Mouse (Mus musculus) forebrain, embryonic 12.5 days (tissue): ENCODE results near the gene Msl3l2. TPM values are rescaled to one million over a fixed set of nuclear protein-coding genes. Genes with fewer than 3 reads are reported as not detected.
A peak's percentile ranks its signal among the peaks of the same experiment; 100 is the strongest.

Experiments
- ATAC-seq: fragments of 200-750 bp; cut with Nextera tagmentation; 2 replicates; pipeline ENCODE4 v1.8.0; 2017; ENCODE audit warnings: moderate TSS enrichment; ENCODE audit not compliant: low FRiP score
- H3K27ac ChIP-seq: fragments of 300-500 bp; sonication (generic); 2 replicates; pipeline ENCODE4 v1.5.1; 2016; ENCODE audit warnings: mild to moderate bottlenecking
- H3K27me3 ChIP-seq: fragments of 300-500 bp; sonication (generic); 2 replicates; pipeline ENCODE4 v1.6.1; 2016; ENCODE audit warnings: mild to moderate bottlenecking
- H3K36me3 ChIP-seq: fragments of 300-500 bp; sonication (generic); replicated peaks from 2 replicates; pipeline ENCODE4 v1.6.1; 2016; ENCODE audit warnings: mild to moderate bottlenecking
- H3K4me1 ChIP-seq: fragments of 300-500 bp; sonication (generic); 2 replicates; pipeline ENCODE4 v1.6.1; 2016
- H3K4me2 ChIP-seq: fragments of 300-500 bp; sonication (generic); 2 replicates; pipeline ENCODE4 v1.6.1; 2016; ENCODE audit warnings: mild to moderate bottlenecking, moderate library complexity
- H3K4me3 ChIP-seq: fragments of 300-500 bp; sonication (generic); replicated peaks from 2 replicates; pipeline ENCODE4 v1.5.1; 2016; ENCODE audit warnings: mild to moderate bottlenecking
- H3K9ac ChIP-seq: fragments of 300-500 bp; sonication (generic); 2 replicates; pipeline ENCODE4 v1.6.1; 2016; ENCODE audit warnings: mild to moderate bottlenecking
- H3K9me3 ChIP-seq: fragments of 300-500 bp; sonication (generic); 2 replicates; pipeline ENCODE4 v1.6.1; 2016
- WGBS: fragments of 180-500 bp; shearing (Covaris S2); methylation state at CpG from one replicate; pipeline ENCODE4 v1.1.7; 2016; 5-methylcytosine and 5-hydroxymethylcytosine counted together
- polyA plus RNA-seq: library from polyadenylated mRNA; unstranded; fragments of >200 nt; fragmentation: Nextera tagmentation; extraction: Ambion mirVana; gene quantifications from 2 replicates; pipeline ENCODE4 v1.2.1, GENCODE M21; 2016

Msl3l2 gene
- polyA plus RNA-seq, result 10.3 and 10.4 TPM in 2 replicates

- no peaks in the 10 kb centered on the region for H3K9me3 ChIP-seq
- 28% methylated on average over 18 of the region's 18 CpGs for WGBS
- no peak within 1 kb of the TSS for H3K27ac ChIP-seq
- H3K4me2 ChIP-seq, result peak within 1 kb of the TSS; percentile 30
- H3K27me3 ChIP-seq, result no peaks in the 10 kb centered on the region
- ATAC-seq, result peak; percentile 81
- H3K4me1 ChIP-seq, result no peaks in the 10 kb centered on the region
- H3K4me3 ChIP-seq, result no peak within 1 kb of the TSS
- H3K9ac ChIP-seq, result no peak within 1 kb of the TSS
- H3K36me3 ChIP-seq, result no peaks in the 10 kb centered on the region
Measured at GRCm38 (mm10) chr10:56106333-56106995, at the start of gene Msl3l2. TSS of gene Msl3l2 (plus strand) at chr10:56106917.

GRCm38 (mm10) chr10:56058979-56059422, 47.7 kb upstream of the Msl3l2 start:
- Histone ChIP-seq H3K27ac (peak overlapping the region; percentile 61), H3K27me3 (no peaks in the 10 kb centered on the region), H3K9ac (no peak overlapping the region), H3K36me3 (no peaks in the 10 kb centered on the region), H3K4me1 (peaks cover 5% of the 10 kb centered on the region; the same call in 1 of the 2 replicates), H3K4me3 (no peak overlapping the region), H3K4me2 (no peak overlapping the region), H3K9me3 (no peaks in the 10 kb centered on the region)
- WGBS, result 17% methylated on average over 3 of the region's 3 CpGs
- ATAC-seq, result peak; percentile 79; the same call in 1 of the 2 replicates

- no peak overlapping the region for H3K9ac ChIP-seq
- WGBS, result 84% methylated on average over 2 of the region's 2 CpGs
- no peaks in the 10 kb centered on the region for H3K9me3 ChIP-seq
- peaks cover 5% of the 10 kb centered on the region; the same call in 1 of the 2 replicates for H3K4me1 ChIP-seq
- no peaks in the 10 kb centered on the region for H3K36me3 ChIP-seq
- no peak overlapping the region for H3K27ac ChIP-seq
- no peak overlapping the region for H3K4me2 ChIP-seq
- no peak for ATAC-seq
- H3K4me3 ChIP-seq, result no peak overlapping the region
- no peaks in the 10 kb centered on the region for H3K27me3 ChIP-seq
Measured at GRCm38 (mm10) chr10:56061238-56061830, 45.4 kb upstream of the Msl3l2 start.

- no peaks in the 10 kb centered on the region for H3K9me3 ChIP-seq
- H3K27me3 ChIP-seq, result no peaks in the 10 kb centered on the region
- 88% methylated on average over 2 of the region's 2 CpGs for WGBS
- H3K4me3 ChIP-seq, result no peak overlapping the region
- peaks cover 5% of the 10 kb centered on the region; the same call in 1 of the 2 replicates for H3K4me1 ChIP-seq
- ATAC-seq, result no peak
- H3K27ac ChIP-seq, result no peak overlapping the region
- H3K4me2 ChIP-seq, result no peak overlapping the region
- H3K36me3 ChIP-seq, result no peaks in the 10 kb centered on the region
- no peak overlapping the region for H3K9ac ChIP-seq
Measured at GRCm38 (mm10) chr10:56062746-56063145, 44.0 kb upstream of the Msl3l2 start.

- Histone ChIP-seq H3K9ac (no peak overlapping the region), H3K27ac (no peak overlapping the region), H3K4me1 (no peaks in the 10 kb centered on the region), H3K27me3 (no peaks in the 10 kb centered on the region), H3K4me2 (no peak overlapping the region), H3K36me3 (no peaks in the 10 kb centered on the region), H3K4me3 (no peak overlapping the region), H3K9me3 (no peaks in the 10 kb centered on the region)
- WGBS, result 77% methylated on average over 4 of the region's 4 CpGs
- ATAC-seq, result no peak
Measured at GRCm38 (mm10) chr10:56089714-56090113, 17.0 kb upstream of the Msl3l2 start.

GRCm38 (mm10) chr10:56094586-56094985, 12.1 kb upstream of the Msl3l2 start:
- no peak for ATAC-seq
- no peak overlapping the region for H3K4me2 ChIP-seq
- H3K4me1 ChIP-seq, result no peaks in the 10 kb centered on the region
- no peak overlapping the region for H3K4me3 ChIP-seq
- H3K27ac ChIP-seq, result no peak overlapping the region
- no peaks in the 10 kb centered on the region for H3K9me3 ChIP-seq
- H3K27me3 ChIP-seq, result no peaks in the 10 kb centered on the region
- H3K9ac ChIP-seq, result no peak overlapping the region
- 87% methylated on average over 5 of the region's 5 CpGs for WGBS
- H3K36me3 ChIP-seq, result no peaks in the 10 kb centered on the region

- Histone ChIP-seq H3K4me1 (no peaks in the 10 kb centered on the region), H3K4me3 (no peak overlapping the region), H3K4me2 (no peak overlapping the region), H3K36me3 (no peaks in the 10 kb centered on the region), H3K27ac (no peak overlapping the region), H3K27me3 (no peaks in the 10 kb centered on the region), H3K9me3 (no peaks in the 10 kb centered on the region), H3K9ac (no peak overlapping the region)
- ATAC-seq, result 0 out of 2 replicates have a peak, but pooled peaks have one; percentile 30
Measured at GRCm38 (mm10) chr10:56096757-56097156, 10.0 kb upstream of the Msl3l2 start.

GRCm38 (mm10) chr10:56099126-56099525, 7.6 kb upstream of the Msl3l2 start:
- Histone ChIP-seq H3K9me3 (no peaks in the 10 kb centered on the region), H3K27me3 (no peaks in the 10 kb centered on the region), H3K27ac (no peak overlapping the region), H3K9ac (no peak overlapping the region), H3K4me2 (no peak overlapping the region), H3K4me3 (no peak overlapping the region), H3K36me3 (no peaks in the 10 kb centered on the region), H3K4me1 (no peaks in the 10 kb centered on the region)
- WGBS, result 95% methylated on average over 3 of the region's 3 CpGs
- no peak for ATAC-seq

- 86% methylated on average over 3 of the region's 3 CpGs for WGBS
- ATAC-seq, result no peak
Measured at GRCm38 (mm10) chr10:56099641-56100310, 6.9 kb upstream of the Msl3l2 start.

GRCm38 (mm10) chr10:56106996-56107334, 248 bp downstream of the Msl3l2 start:
- Histone ChIP-seq H3K36me3 (no peaks in the 10 kb centered on the region), H3K9me3 (no peaks in the 10 kb centered on the region), H3K4me3 (no peak overlapping the region), H3K27me3 (no peaks in the 10 kb centered on the region), H3K9ac (no peak overlapping the region), H3K27ac (no peak overlapping the region), H3K4me2 (peak overlapping the region; percentile 30), H3K4me1 (no peaks in the 10 kb centered on the region)
- ATAC-seq, result peak; percentile 47; the same call in 1 of the 2 replicates
- 47% methylated on average over 1 of the region's 1 CpGs for WGBS

More at GRCm38 (mm10) chr10:56099641-56100310, 6.9 kb upstream of the Msl3l2 start:
- Histone ChIP-seq H3K27ac (no peak overlapping the region), H3K36me3 (no peaks in the 10 kb centered on the region), H3K4me1 (no peaks in the 10 kb centered on the region), H3K4me2 (no peak overlapping the region), H3K27me3 (no peaks in the 10 kb centered on the region), H3K4me3 (no peak overlapping the region), H3K9ac (no peak overlapping the region), H3K9me3 (no peaks in the 10 kb centered on the region)

GRCm38 (mm10) chr10:56114951-56115635, 8.4 kb downstream of the Msl3l2 start:
- ATAC-seq, result peak; percentile 92
- WGBS, result under 1% methylated on average over 43 of the region's 50 CpGs
- H3K9ac ChIP-seq, result peak overlapping the region; percentile 64

GRCm38 (mm10) chr10:56115636-56116180, 9.0 kb downstream of the Msl3l2 start:
- no peaks in the 10 kb centered on the region for H3K27me3 ChIP-seq
- ATAC-seq, result peak; percentile 84

More at GRCm38 (mm10) chr10:56114951-56115635, 8.4 kb downstream of the Msl3l2 start:
- Histone ChIP-seq H3K9me3 (no peaks in the 10 kb centered on the region), H3K27ac (peak overlapping the region; percentile 77), H3K4me2 (peak overlapping the region; percentile 78), H3K4me1 (peaks cover 6% of the 10 kb centered on the region), H3K36me3 (no peaks in the 10 kb centered on the region), H3K4me3 (peak overlapping the region; percentile 54), H3K27me3 (no peaks in the 10 kb centered on the region)

More at GRCm38 (mm10) chr10:56115636-56116180, 9.0 kb downstream of the Msl3l2 start:
- peak overlapping the region; percentile 54 for H3K4me3 ChIP-seq
- no peaks in the 10 kb centered on the region for H3K9me3 ChIP-seq
- peak overlapping the region; percentile 64 for H3K9ac ChIP-seq
- H3K4me2 ChIP-seq, result peak overlapping the region; percentile 78
- peak overlapping the region; percentile 77 for H3K27ac ChIP-seq
- 15% methylated on average over 27 of the region's 27 CpGs for WGBS
- peaks cover 6% of the 10 kb centered on the region for H3K4me1 ChIP-seq
- H3K36me3 ChIP-seq, result no peaks in the 10 kb centered on the region
